Mouse (Mus musculus): ENCODE results near the gene Pip5kl1.

Gene Pip5kl1

DNA sequence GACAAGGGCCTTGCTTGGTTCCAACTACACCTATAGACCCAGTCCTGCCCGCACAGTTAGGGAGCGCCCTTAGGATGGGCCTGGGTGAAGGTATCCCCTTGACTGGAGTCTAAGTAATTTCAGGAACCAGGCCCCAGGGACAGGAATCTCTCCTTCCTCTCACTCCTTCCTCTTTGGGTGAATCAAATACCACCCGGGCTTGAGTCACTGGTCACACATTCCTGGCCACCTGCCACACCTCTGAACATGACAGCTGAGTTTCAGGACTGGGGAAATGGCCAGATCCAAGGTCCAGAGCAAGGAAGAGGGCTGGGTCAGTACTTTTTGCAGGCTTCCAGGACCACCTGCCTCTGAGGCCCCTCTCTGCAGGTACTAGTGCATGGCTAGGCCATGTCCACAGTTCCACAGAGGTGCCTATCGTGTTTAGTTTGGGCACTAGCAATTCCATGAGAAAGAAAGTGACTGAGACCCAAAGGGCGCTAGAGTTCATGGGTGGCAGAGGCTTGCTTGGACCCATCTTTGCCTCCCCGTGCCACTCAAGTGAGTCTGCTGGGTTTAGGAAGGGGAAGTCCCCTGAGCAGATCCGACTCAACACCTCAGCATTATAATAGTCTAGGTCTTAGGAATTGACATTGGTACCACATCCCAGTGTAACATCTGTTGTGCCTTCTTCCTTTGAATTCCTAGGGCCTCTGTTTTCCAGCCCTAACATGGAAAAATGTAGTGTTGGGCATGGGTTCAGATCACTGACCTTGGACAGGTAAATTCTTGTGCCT is 26.4 kb upstream of the Pip5kl1 start:
- peak; percentile 59 for DNase-seq (ENCODE audit: low read depth)

- DNase-seq (ENCODE audit: low read depth): peak; percentile 53
These were observed 25.4 kb upstream of the Pip5kl1 start for GRCm38 (mm10) chr2:32549171-32549570.

- DNase-seq (ENCODE audit: low read depth): peak; percentile 98
These were observed 24.8 kb upstream of the Pip5kl1 start for GRCm38 (mm10) chr2:32549764-32550163.

- DNase-seq (ENCODE audit: low read depth): no peak
These were observed 23.4 kb upstream of the Pip5kl1 start for GRCm38 (mm10) chr2:32551236-32551635.

GRCm38 (mm10) chr2:32553592-32554148 is 20.9 kb upstream of the Pip5kl1 start:
- no peak for DNase-seq (ENCODE audit: low read depth)

- peak; percentile 33 for DNase-seq (ENCODE audit: low read depth)
These were observed 19.1 kb upstream of the Pip5kl1 start for GRCm38 (mm10) chr2:32555484-32555883.

DNA sequence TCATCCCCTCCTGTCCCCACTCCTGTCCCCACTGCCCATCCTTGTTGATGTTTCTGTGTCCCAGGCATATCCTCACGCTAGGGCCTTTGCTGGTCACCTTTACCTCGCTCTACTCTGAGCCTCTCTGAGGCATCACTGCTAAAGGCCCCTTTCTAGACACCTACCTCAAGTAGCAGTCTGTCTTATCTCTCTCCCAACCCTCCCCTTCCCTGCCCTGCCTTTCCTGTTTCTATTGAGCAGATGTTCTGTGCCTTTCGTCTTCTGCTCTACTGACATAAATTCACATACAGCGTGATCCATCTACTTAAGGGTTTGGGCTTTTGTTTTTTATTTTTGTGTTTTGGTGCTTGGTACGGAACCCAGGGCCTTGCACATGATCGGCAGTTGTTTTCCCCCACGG is 18.6 kb upstream of the Pip5kl1 start:
- no peak for DNase-seq (ENCODE audit: low read depth)

DNA sequence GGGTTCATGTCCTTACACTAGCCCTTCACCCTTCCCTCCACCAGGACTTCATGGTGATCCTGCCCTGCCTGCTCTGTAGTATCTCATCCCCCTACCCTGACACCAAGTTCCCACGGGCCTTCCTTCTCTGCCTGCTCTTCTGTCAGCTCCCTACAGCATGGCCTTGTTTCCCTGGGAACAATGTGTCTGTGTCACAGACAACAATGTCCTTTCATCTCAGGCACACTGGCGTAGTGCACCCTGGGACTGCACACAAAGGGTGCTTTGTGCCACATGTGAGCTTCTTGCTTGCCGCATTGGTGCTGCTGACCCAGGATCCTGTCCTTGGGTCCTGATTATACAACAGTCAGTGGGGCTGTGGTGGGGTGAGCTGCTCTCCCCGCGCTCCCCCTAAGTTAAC is 15.0 kb upstream of the Pip5kl1 start:
- DNase-seq (ENCODE audit: low read depth): no peak

GRCm38 (mm10) chr2:32566536-32567063 is 8.0 kb upstream of the Pip5kl1 start:
- peak; percentile 90 for DNase-seq (ENCODE audit: low read depth)

DNA sequence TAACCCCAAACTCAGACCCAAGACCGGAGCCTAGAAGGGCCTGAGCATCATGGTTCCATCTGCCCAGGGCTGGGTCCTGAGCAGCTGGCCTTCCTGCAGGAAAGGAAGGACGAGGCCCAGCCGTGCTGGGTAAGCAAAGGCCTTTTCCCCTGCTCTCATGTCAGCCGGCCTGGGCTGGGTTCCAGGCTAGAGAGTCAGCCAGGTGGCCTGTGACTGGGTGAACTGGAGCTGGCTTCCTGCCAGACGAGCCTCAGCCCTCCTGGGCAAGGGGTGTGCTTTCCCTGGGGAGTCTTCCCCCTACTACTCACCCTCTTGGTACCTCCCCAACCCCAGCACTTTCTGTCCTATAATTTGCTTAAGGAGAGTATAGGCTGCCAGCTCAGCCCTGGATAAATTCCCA is 6.4 kb upstream of the Pip5kl1 start:
- peak; percentile 60 for DNase-seq (ENCODE audit: low read depth)

DNA sequence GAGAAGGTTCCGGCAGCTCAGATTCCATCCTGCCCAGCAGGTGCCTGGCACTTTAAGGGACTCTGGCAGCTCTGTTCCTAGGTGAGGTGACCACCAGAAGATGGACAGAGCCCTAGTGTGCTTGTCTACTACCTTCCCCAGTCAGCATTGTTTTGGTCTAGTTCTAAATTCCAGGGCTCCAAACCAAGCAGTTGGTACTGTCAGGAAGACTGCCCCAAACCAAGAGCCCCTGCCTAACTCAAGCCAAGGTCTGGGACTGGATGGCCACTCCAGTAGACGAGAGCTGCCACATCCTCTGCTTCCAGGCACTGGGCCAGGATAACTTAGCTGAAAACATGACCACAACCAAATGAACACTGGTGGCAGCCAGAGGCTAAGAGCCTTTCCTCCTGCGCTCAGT is 5.7 kb upstream of the Pip5kl1 start:
- no peak for DNase-seq (ENCODE audit: low read depth)

DNA sequence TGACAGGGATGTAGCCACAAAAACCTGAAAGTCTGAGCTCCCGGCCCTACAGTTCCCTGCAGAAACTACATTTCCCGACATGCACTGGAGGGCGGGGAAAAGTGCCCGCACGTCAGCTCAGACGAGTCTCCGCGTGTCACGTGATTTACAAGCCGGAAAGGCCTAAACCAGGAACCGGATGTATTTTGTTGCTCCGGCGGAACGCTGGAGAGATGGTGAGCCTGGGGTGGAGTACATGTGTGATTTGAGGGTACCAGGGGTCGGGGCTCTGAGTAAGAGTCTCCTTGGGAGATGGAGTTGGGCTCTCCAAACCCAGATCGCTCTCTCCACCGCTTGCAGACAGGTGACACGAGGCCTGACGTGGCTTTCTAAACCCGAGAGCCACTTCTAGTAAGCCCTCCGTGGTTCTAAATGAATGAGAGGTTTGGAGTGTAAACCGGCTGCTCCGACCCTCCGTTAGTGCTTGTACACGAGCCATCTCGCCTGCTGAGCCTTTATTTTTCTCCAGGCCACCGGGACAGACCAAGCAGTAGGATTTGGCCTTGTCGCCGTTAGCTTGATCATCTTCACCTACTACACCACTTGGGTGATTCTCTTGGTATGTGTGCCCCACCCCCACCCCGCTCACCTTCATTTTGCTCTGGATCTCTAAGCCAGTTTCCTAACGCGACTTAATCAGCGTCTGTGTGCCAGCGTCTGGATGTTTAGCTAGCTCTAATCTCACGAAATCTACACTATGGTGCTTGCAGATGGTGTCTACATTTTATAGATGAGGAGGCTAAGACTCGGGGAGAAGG is 3.7 kb upstream of the Pip5kl1 start, which contains the start of gene Dpm2:
TSS of gene Dpm2 (plus strand) at position 161 of the 797 bp plus-strand sequence.
- peak; percentile 94 for DNase-seq (ENCODE audit: low read depth)

GRCm38 (mm10) chr2:32572196-32572595 is 2.4 kb upstream of the Pip5kl1 start:
- DNase-seq (ENCODE audit: low read depth): no peak

GRCm38 (mm10) chr2:32574901-32575585 is 446 bp downstream of the Pip5kl1 start:
- DNase-seq (ENCODE audit: low read depth): peak; percentile 89

GRCm38 (mm10) chr2:32575586-32576160 is 1.1 kb downstream of the Pip5kl1 start, which contains the start of gene 9430097D07Rik:
Gene 9430097D07Rik, minus strand, starts transcription at chr2:32575684.
- no peak for DNase-seq (ENCODE audit: low read depth)

GRCm38 (mm10) chr2:32576532-32576931 is 1.9 kb downstream of the Pip5kl1 start:
- DNase-seq (ENCODE audit: low read depth): no peak

DNA sequence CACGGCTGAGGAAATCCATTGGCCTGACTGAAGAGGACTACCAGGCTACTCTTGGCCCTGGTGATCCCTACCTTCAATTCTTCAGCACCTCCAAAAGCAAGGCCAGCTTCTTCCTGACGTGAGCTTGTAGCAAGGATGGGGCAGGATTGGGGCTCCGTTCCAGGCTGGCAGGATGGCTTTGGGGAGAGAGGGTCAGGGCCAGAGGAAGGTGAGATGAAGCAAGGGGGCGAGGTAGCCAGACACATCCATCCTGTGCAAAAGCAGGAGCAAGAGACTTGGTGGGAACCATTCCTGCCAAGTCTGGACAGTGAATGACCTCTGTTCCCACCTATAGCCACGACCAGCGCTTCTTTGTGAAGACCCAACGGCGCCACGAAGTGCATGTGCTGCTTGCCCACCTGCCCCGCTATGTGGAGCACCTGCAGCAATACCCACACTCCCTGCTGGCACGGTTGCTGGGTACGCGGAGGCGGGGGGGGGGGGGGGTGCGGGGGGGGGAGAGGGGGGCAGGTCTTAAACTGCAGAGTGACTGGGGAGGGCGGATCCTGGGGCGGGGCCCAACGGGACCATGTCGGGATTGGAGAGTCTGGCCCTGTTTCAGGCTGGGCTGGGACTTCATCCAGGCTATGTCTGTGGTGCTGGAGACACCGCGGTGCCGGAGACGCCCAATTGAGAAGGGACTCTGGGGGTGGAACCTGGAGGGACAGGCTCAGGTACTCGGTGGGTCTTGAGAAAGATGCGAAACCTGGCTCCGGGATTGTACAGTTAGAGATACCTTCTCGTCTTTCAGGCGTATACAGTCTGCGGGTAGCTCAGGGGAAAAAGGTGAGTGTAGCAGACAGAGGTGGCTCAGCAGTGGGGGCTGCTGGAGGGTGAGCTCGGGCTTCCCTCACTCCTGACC is 3.8 kb downstream of the Pip5kl1 start:
- no peak for DNase-seq (ENCODE audit: low read depth)

DNA sequence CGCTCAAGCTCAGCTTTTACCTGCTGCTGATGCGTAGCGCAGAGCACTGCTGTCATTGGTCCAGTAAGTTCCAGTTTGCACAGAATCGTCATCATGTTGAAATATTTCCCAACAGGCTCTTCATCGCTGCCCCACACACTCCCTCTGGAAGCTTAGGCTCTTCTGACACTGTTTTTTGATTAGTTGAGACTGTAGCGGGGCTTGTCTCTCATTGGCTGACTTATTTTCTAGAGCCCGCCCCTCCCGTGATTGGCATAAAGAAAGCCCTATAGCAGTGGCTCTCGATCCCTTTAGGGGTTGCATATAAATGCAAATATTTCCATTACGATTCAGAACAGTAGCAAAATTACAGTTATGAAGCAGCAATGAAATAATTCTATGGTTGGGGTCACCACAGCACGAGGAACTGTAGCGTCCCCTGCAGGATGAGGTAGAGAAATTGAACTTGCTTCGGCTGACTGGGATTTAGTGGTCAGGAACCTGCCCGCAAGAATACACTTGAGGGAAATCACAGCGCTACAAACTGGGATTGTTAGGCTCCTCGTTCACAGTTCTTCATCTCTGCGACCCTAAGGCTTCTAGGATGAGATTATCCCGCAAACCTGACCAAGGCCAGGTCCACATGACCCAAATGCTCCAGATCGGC is 7.0 kb downstream of the Pip5kl1 start:
- DNase-seq (ENCODE audit: low read depth): peak; percentile 24

DNA sequence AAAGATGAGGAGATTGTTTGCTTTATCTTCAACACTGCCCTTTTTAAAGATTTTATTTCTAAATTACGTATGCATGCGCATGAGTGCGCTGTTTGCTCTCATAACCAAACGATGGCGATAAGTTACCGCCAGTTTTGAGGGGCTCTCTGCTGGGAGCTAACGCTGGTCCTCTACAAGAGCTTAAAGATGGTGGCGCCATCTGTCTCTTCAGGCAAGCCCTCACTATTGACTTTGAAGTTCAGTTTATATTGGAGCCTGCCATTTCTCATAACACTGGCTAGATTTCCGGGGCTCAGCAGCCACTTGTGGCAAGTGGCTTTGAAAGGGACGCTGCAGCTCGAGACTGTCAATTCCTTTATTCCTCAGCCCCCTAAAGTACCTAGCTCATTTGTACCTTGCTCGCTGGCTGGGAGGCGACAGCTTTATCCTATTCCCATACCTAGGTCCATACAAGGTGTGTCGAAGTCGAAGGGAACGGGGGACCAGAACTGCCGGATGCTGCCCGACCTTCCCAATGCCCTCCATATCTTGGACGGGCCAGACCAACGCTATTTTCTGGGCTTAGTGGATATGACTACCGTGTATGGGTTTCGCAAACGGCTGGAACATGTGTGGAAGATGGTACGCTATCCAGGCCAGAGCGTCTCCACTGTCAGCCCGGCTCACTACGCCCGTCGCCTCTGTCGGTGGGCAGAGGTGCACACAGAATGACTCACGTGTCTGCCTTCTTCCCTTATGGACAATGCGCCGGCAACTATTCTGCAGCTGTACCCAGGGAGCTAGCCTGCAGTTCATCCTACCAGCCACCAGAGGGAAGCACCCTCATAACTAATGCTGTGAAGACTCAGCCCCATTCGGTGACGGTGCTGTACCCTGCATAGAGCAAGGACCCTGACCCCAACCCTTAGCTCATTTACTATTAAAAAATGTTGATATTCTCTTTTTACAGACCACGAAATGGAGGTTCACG is 8.5 kb downstream of the Pip5kl1 start:
- peak; percentile 90 for DNase-seq (ENCODE audit: low read depth)

Measured in NIH3T3 (cell line).